Mouse (Mus musculus) bone marrow, adult 2 months (tissue): ENCODE results near the gene Ntn1.

Experiments
- CTCF ChIP-seq: fragments of 200-500 bp; IDR thresholded peaks from 2 replicates; pipeline ENCODE4 v1.5.1; 2011; ENCODE audit warnings: low read length, control low read depth; ENCODE audit not compliant: control insufficient read depth, insufficient read depth
- POLR2A ChIP-seq: fragments of 200-500 bp; IDR thresholded peaks from 2 replicates; pipeline ENCODE4 v1.6.1; 2011; ENCODE audit warnings: low read depth, mild to moderate bottlenecking, control low read depth, low read length, borderline replicate concordance; ENCODE audit not compliant: control insufficient read depth

DNA sequence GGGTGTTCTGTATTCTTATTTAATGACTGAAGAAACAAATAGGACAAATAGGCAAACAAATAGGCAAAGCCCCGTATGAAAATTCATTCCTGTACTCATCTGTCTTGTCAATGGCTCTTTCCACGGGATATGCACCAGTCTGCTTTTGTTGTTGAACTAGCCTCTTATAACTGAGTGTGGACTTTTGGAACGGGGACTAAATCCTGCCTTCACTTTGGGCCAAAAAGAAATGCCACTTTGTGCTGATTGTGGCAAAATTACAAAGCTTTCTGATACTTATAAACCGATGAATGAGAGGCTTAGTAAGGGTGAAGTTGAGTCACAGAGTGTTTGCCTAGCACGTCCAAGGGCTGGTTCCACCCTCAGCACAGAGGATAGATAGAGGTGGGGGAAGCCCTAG is 53.1 kb downstream of the Ntn1 start:
- no peak for TF ChIP-seq CTCF
- TF ChIP-seq POLR2A: no peak
